Mouse (Mus musculus) limb, embryonic 12.5 days (tissue): ENCODE measurements at regions not wholly inside any gene's neighbourhood (a gene's known extent, or its start where the extent isn't known, plus 50 kb on each side); places are given as distances from the start of the nearest gene placed in this dataset.

Experiments used
- ATAC-seq: fragments of 200-750 bp; cut with Nextera tagmentation; 2 replicates; pipeline ENCODE4 v1.8.0; 2017; ENCODE audit warnings: low read depth, moderate TSS enrichment; ENCODE audit not compliant: insufficient number of reproducible peaks, insufficient read depth, low FRiP score, low TSS enrichment
- H3K27ac ChIP-seq: fragments of 300-500 bp; sonication (generic); 2 replicates; pipeline ENCODE4 v1.5.1; 2016; ENCODE audit warnings: mild to moderate bottlenecking, moderate library complexity
- H3K27me3 ChIP-seq: fragments of 300-500 bp; sonication (generic); 2 replicates; pipeline ENCODE4 v1.6.1; 2016; ENCODE audit warnings: mild to moderate bottlenecking, moderate library complexity
- H3K36me3 ChIP-seq: fragments of 300-500 bp; sonication (generic); 2 replicates; pipeline ENCODE4 v1.6.1; 2016; ENCODE audit warnings: mild to moderate bottlenecking, moderate library complexity
- H3K4me1 ChIP-seq: fragments of 300-500 bp; sonication (generic); replicated peaks from 2 replicates; pipeline ENCODE4 v1.6.1; 2016
- H3K4me2 ChIP-seq: fragments of 300-500 bp; sonication (generic); 2 replicates; pipeline ENCODE4 v1.6.1; 2016; ENCODE audit warnings: mild to moderate bottlenecking, moderate library complexity
- H3K4me3 ChIP-seq: fragments of 300-500 bp; sonication (generic); replicated peaks from 2 replicates; pipeline ENCODE4 v1.5.1; 2016; ENCODE audit warnings: mild to moderate bottlenecking
- H3K9ac ChIP-seq: fragments of 300-500 bp; sonication (generic); replicated peaks from 2 replicates; pipeline ENCODE4 v1.6.1; 2016; ENCODE audit warnings: mild to moderate bottlenecking, moderate library complexity
- H3K9me3 ChIP-seq: fragments of 300-500 bp; sonication (generic); 2 replicates; pipeline ENCODE4 v1.6.1; 2016; ENCODE audit warnings: mild to moderate bottlenecking, moderate library complexity
- WGBS: fragments of 180-500 bp; shearing (Covaris S2); methylation state at CpG from one replicate; pipeline ENCODE4 v1.1.7; 2016; 5-methylcytosine and 5-hydroxymethylcytosine counted together

GRCm38 (mm10) chr14:17106668-17107067, 287.7 kb upstream of the Rarb start:
- Histone ChIP-seq H3K27me3 (no peaks in the 10 kb centered on the region), H3K36me3 (no peaks in the 10 kb centered on the region), H3K9me3 (no peaks in the 10 kb centered on the region), H3K4me3 (no peak overlapping the region), H3K4me2 (no peak overlapping the region), H3K4me1 (no peaks in the 10 kb centered on the region), H3K9ac (no peak overlapping the region), H3K27ac (no peak overlapping the region)
- no peak for ATAC-seq
- WGBS = 88% methylated on average over 1 of the region's 1 CpGs

- Histone ChIP-seq H3K4me2 (no peak overlapping the region), H3K9ac (no peak overlapping the region), H3K4me1 (no peaks in the 10 kb centered on the region), H3K27me3 (no peaks in the 10 kb centered on the region), H3K36me3 (no peaks in the 10 kb centered on the region), H3K9me3 (no peaks in the 10 kb centered on the region), H3K4me3 (no peak overlapping the region), H3K27ac (no peak overlapping the region)
- ATAC-seq = no peak
Observed at GRCm38 (mm10) chr14:17102486-17102885, 283.5 kb upstream of the Rarb start.

- Histone ChIP-seq H3K9ac (no peak overlapping the region), H3K4me1 (no peaks in the 10 kb centered on the region), H3K4me2 (no peak overlapping the region), H3K27ac (no peak overlapping the region), H3K27me3 (no peaks in the 10 kb centered on the region), H3K9me3 (no peaks in the 10 kb centered on the region), H3K36me3 (no peaks in the 10 kb centered on the region), H3K4me3 (no peak overlapping the region)
- no peak for ATAC-seq
- 58% methylated on average over 4 of the region's 4 CpGs for WGBS
Observed at GRCm38 (mm10) chr14:17090573-17090937, 271.6 kb upstream of the Rarb start.

GRCm38 (mm10) chr14:17089640-17090572, 270.9 kb upstream of the Rarb start:
- 56% methylated on average over 3 of the region's 3 CpGs for WGBS
- ATAC-seq = no peak

GRCm38 (mm10) chr14:17089089-17089634, 270.2 kb upstream of the Rarb start:
- H3K4me1 ChIP-seq = no peaks in the 10 kb centered on the region
- no peaks in the 10 kb centered on the region for H3K27me3 ChIP-seq
- H3K27ac ChIP-seq = no peak overlapping the region
- H3K4me3 ChIP-seq = no peak overlapping the region
- no peak for ATAC-seq
- H3K9ac ChIP-seq = no peak overlapping the region
- no peaks in the 10 kb centered on the region for H3K36me3 ChIP-seq
- H3K4me2 ChIP-seq = no peak overlapping the region
- no peaks in the 10 kb centered on the region for H3K9me3 ChIP-seq

More at GRCm38 (mm10) chr14:17089640-17090572, 270.9 kb upstream of the Rarb start:
- no peaks in the 10 kb centered on the region for H3K9me3 ChIP-seq
- no peaks in the 10 kb centered on the region for H3K4me1 ChIP-seq
- no peak overlapping the region for H3K4me2 ChIP-seq
- no peak overlapping the region for H3K27ac ChIP-seq
- no peak overlapping the region for H3K4me3 ChIP-seq
- no peaks in the 10 kb centered on the region for H3K27me3 ChIP-seq
- H3K9ac ChIP-seq = no peak overlapping the region
- no peaks in the 10 kb centered on the region for H3K36me3 ChIP-seq

- no peak for ATAC-seq
- H3K9ac ChIP-seq = no peak overlapping the region
- H3K27ac ChIP-seq = no peak overlapping the region
- no peaks in the 10 kb centered on the region for H3K27me3 ChIP-seq
- H3K36me3 ChIP-seq = no peaks in the 10 kb centered on the region
- no peak overlapping the region for H3K4me3 ChIP-seq
- H3K4me2 ChIP-seq = no peak overlapping the region
- no peaks in the 10 kb centered on the region for H3K4me1 ChIP-seq
- WGBS = 96% methylated on average over 1 of the region's 1 CpGs
- H3K9me3 ChIP-seq = no peaks in the 10 kb centered on the region
Observed at GRCm38 (mm10) chr14:17087828-17088227, 268.9 kb upstream of the Rarb start.

GRCm38 (mm10) chr14:17083907-17084306, 265.0 kb upstream of the Rarb start:
- no peak overlapping the region for H3K27ac ChIP-seq
- 79% methylated on average over 2 of the region's 2 CpGs for WGBS
- no peaks in the 10 kb centered on the region for H3K36me3 ChIP-seq
- no peak overlapping the region for H3K4me2 ChIP-seq
- no peaks in the 10 kb centered on the region for H3K27me3 ChIP-seq
- H3K9ac ChIP-seq = no peak overlapping the region
- H3K4me1 ChIP-seq = no peaks in the 10 kb centered on the region
- no peaks in the 10 kb centered on the region for H3K9me3 ChIP-seq
- ATAC-seq = no peak
- no peak overlapping the region for H3K4me3 ChIP-seq

GRCm38 (mm10) chr14:17081904-17082303, 262.9 kb upstream of the Rarb start:
- Histone ChIP-seq H3K9ac (no peak overlapping the region), H3K4me3 (no peak overlapping the region), H3K4me2 (no peak overlapping the region), H3K27me3 (no peaks in the 10 kb centered on the region), H3K36me3 (no peaks in the 10 kb centered on the region), H3K9me3 (no peaks in the 10 kb centered on the region), H3K27ac (no peak overlapping the region), H3K4me1 (no peaks in the 10 kb centered on the region)
- 42% methylated on average over 2 of the region's 2 CpGs for WGBS
- ATAC-seq = no peak

GRCm38 (mm10) chr14:17079513-17079912, 260.6 kb upstream of the Rarb start:
- Histone ChIP-seq H3K27ac (no peak overlapping the region), H3K27me3 (no peaks in the 10 kb centered on the region), H3K4me2 (no peak overlapping the region), H3K9me3 (no peaks in the 10 kb centered on the region), H3K9ac (no peak overlapping the region), H3K36me3 (no peaks in the 10 kb centered on the region), H3K4me1 (no peaks in the 10 kb centered on the region), H3K4me3 (no peak overlapping the region)
- ATAC-seq = no peak
- WGBS = 53% methylated on average over 2 of the region's 2 CpGs

- Histone ChIP-seq H3K27ac (no peak overlapping the region), H3K9ac (no peak overlapping the region), H3K27me3 (no peaks in the 10 kb centered on the region), H3K9me3 (no peaks in the 10 kb centered on the region), H3K4me2 (no peak overlapping the region), H3K36me3 (no peaks in the 10 kb centered on the region), H3K4me1 (no peaks in the 10 kb centered on the region), H3K4me3 (no peak overlapping the region)
- no peak for ATAC-seq
- WGBS = 78% methylated on average over 1 of the region's 1 CpGs
Observed at GRCm38 (mm10) chr14:17061358-17061757, 242.4 kb upstream of the Rarb start.

GRCm38 (mm10) chr14:17058438-17058837, 239.5 kb upstream of the Rarb start:
- H3K4me2 ChIP-seq = no peak overlapping the region
- H3K9me3 ChIP-seq = no peaks in the 10 kb centered on the region
- no peak for ATAC-seq
- 95% methylated on average over 1 of the region's 1 CpGs for WGBS
- H3K27me3 ChIP-seq = no peaks in the 10 kb centered on the region
- H3K4me3 ChIP-seq = no peak overlapping the region
- no peaks in the 10 kb centered on the region for H3K36me3 ChIP-seq
- H3K27ac ChIP-seq = no peak overlapping the region
- H3K9ac ChIP-seq = no peak overlapping the region
- H3K4me1 ChIP-seq = no peaks in the 10 kb centered on the region

- Histone ChIP-seq H3K4me2 (no peak overlapping the region), H3K27me3 (no peaks in the 10 kb centered on the region), H3K4me1 (0 out of 2 replicates have a peak, but pooled peaks cover 2% of the 10 kb centered on the region), H3K27ac (no peak overlapping the region), H3K9me3 (no peaks in the 10 kb centered on the region), H3K9ac (no peak overlapping the region), H3K36me3 (no peaks in the 10 kb centered on the region), H3K4me3 (no peak overlapping the region)
- 92% methylated on average over 3 of the region's 3 CpGs for WGBS
- no peak for ATAC-seq
Observed at GRCm38 (mm10) chr14:17057355-17057754, 238.4 kb upstream of the Rarb start.
